Mouse (Mus musculus) gastrocnemius, adult 2 months (tissue): ENCODE results near the gene Prss34. TPM values are rescaled to one million over a fixed set of nuclear protein-coding genes. Genes with fewer than 3 reads are reported as not detected.

Experiments used
- DNase-seq: peaks from one replicate; pipeline ENCODE4 v3.0.0; 2022
- H3K27ac ChIP-seq: fragments of 200-600 bp; 2 replicates; pipeline ENCODE4 v1.8.1; 2022; ENCODE audit warnings: mild to moderate bottlenecking
- H3K4me3 ChIP-seq: fragments of 200-600 bp; 2 replicates; pipeline ENCODE4 v1.8.1; 2022; ENCODE audit warnings: mild to moderate bottlenecking, moderate library complexity
- CTCF ChIP-seq: fragments of 200-600 bp; IDR thresholded peaks from 2 replicates; pipeline ENCODE4 v1.8.1; 2022; ENCODE audit warnings: antibody characterized with exemption, mild to moderate bottlenecking, moderate library complexity
- intact Hi-C: fragments of 180-260 bp; cut with DNase I; formaldehyde crosslinking; loops from one replicate; pipeline ENCODE4 v1.15.1; 2025
- total RNA-seq, 2 experiments: library from RNA; stranded (reverse); gene quantifications; 2 replicates each; pipeline ENCODE4 v1.2.3; 2021

Gene Prss34
- total RNA-seq, 2 experiments from 2014 or later: 0.20 to 0.70 TPM

GRCm38 (mm10) chr17:25332321-25332720, 34.1 kb downstream of the Prss34 start:
- Histone ChIP-seq H3K27ac (no peak overlapping the region), H3K4me3 (no peak overlapping the region)
- intact Hi-C loops: no loop called here
- no peak for DNase-seq
- TF ChIP-seq CTCF: no peak

DNA sequence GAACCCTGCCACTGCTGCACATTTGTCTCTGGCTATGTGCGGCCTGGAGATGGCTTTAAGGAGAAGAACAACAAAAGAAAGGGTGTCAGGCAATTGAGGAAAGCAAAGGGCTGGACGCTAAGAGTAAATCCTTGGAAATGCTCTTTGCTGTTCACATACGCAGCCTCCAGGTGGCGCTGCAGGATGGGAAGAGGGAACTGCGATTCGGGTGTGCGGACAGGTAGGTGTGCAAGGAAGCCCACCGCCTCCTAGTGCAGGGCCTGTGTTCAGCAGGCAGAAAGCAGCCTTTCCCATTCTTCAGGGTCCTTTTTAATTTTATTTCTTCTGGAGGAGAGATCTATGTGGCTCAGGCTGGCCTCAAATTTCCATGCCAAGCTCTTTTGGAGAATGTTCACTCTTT, 35.7 kb downstream of the Prss34 start:
- H3K27ac ChIP-seq: no peak overlapping the region
- peak; percentile 48 for DNase-seq
- no peak overlapping the region for H3K4me3 ChIP-seq
- TF ChIP-seq CTCF: peak; percentile 84
- intact Hi-C loops: loop anchor here (1.0 to 2.0 kb wide), 2 partner anchors 29 to 137 kb away; no protein-coding TSS in a partner anchor

- TF ChIP-seq CTCF: no peak
- no peak for DNase-seq
- intact Hi-C loops: no loop called here
- Histone ChIP-seq H3K4me3 (no peak overlapping the region), H3K27ac (no peak overlapping the region)
Measured at GRCm38 (mm10) chr17:25338218-25338617, 40.0 kb downstream of the Prss34 start.

DNA sequence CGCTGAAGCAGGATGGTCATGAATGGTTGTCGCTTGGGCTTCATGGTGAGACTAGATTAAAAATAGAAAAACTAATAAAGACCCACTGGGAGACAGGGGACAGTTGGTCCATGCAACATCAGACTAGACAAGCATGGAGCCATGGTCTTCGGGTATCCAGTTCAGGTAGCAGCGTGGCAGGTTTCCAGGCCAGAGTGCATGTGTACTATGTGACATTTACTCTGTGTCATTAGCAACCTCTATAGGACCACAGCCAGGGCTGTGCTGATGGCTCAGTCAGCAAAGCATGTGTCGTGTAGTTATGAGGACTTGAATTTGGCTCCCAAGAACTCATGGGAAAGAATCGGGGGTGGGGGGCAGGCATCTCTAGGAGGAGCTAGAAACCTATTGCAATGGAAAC, 41.8 kb downstream of the Prss34 start:
- DNase-seq: no peak
- intact Hi-C loops: no loop called here
- Histone ChIP-seq H3K4me3 (no peak overlapping the region), H3K27ac (no peak overlapping the region)
- no peak for TF ChIP-seq CTCF

DNA sequence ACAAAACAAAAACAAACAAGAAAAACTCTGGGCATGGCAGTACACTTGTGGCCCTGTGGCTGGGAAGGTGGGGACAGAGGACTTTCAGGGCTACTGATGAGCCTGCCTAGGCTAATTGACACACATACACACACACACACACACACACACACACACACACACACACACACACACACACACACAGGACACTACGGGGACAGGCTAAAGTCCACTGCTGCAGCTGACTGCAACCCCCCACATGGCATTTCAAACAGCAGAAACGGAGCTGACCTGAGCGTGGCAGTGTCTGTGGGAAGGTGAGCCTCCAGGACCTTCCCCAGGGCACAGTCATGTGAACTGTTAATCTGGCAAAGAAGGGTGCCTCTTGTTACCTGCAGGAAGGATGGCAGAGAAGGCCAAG, 43.3 kb downstream of the Prss34 start:
- no peak for TF ChIP-seq CTCF
- Histone ChIP-seq H3K4me3 (no peak overlapping the region), H3K27ac (no peak overlapping the region)
- no peak for DNase-seq
- intact Hi-C loops: no loop called here

GRCm38 (mm10) chr17:25345462-25345861, 47.3 kb downstream of the Prss34 start, which contains the start of gene Tpsab1:
Tpsab1 (minus strand) TSS chr17:25345562.
- intact Hi-C loops: no loop called here

More at GRCm38 (mm10) chr17:25345462-25345861, 47.3 kb downstream of the Prss34 start, which contains the start of gene Tpsab1:
- DNase-seq: no peak
- TF ChIP-seq CTCF: no peak
- no peak within 1 kb of the TSS for H3K4me3 ChIP-seq
- no peak within 1 kb of the TSS for H3K27ac ChIP-seq

Other genes starting within 250 kb of the Prss34 start
- 10 to 100 TPM in 1 of 2 experiments, 1 to 10 TPM in 1; 8.3 to 21.5 TPM for gene Tmem204, start 214.8 kb upstream of the Prss34 start, total RNA-seq
- 10 to 100 TPM in 1 of 2 experiments, 1 to 10 TPM in 1; 4.5 to 11.4 TPM for gene Telo2, start 182.4 kb upstream of the Prss34 start, total RNA-seq
- 1 to 10 TPM; 2.2 to 6.1 TPM for gene Ptx4, start 177.6 kb upstream of the Prss34 start, total RNA-seq
- gene Clcn7, start 165.0 kb upstream of the Prss34 start, total RNA-seq: 10 to 100 TPM; 16.2 to 19.2 TPM
- gene Ccdc154, start 135.9 kb upstream of the Prss34 start, total RNA-seq: not detected
- gene Gm38655, start 122.9 kb upstream of the Prss34 start, total RNA-seq: not detected
- 10 to 100 TPM; 11.4 to 18.3 TPM for gene BC003965, start 113.8 kb upstream of the Prss34 start, total RNA-seq
- 1 to 10 TPM; 5.5 to 5.7 TPM for gene Unkl, start 110.0 kb upstream of the Prss34 start, total RNA-seq
- 10 to 100 TPM; 14.9 to 16.5 TPM for gene Gnptg, start 58.3 kb upstream of the Prss34 start, total RNA-seq
- gene Tsr3, start 58.2 kb upstream of the Prss34 start, total RNA-seq: 10 to 100 TPM; 16.3 to 17.5 TPM
- gene Baiap3, start 42.0 kb upstream of the Prss34 start, total RNA-seq: under 1 TPM in 1 of 2 experiments, not detected in 1; 0.08 TPM
- gene Ube2i, start 23.8 kb upstream of the Prss34 start, total RNA-seq: 10 to 100 TPM; 59.4 to 68.5 TPM
- not detected for gene Prss28, start 10.3 kb downstream of the Prss34 start, total RNA-seq
- not detected for gene Prss29, start 20.3 kb downstream of the Prss34 start, total RNA-seq
- 1 to 10 TPM; 1.0 to 2.2 TPM for gene Tpsab1, start 47.2 kb downstream of the Prss34 start, total RNA-seq
- gene Tpsb2, start 67.9 kb downstream of the Prss34 start, total RNA-seq: 1 to 10 TPM; 1.9 to 4.7 TPM
- gene Tpsg1, start 70.9 kb downstream of the Prss34 start, total RNA-seq: under 1 TPM in 1 of 2 experiments, not detected in 1; 0.48 TPM
- gene Cacna1h, start 135.4 kb downstream of the Prss34 start, total RNA-seq: 1 to 10 TPM in 1 of 2 experiments, under 1 TPM in 1; 0.94 to 1.7 TPM
- not detected for gene Tekt4, start 156.2 kb downstream of the Prss34 start, total RNA-seq
- gene Sstr5, start 198.9 kb downstream of the Prss34 start, total RNA-seq: not detected